Mouse (Mus musculus) liver, embryonic 14.5 days (tissue): Measurements from ENCODE around the gene Tmem132d. TPM values are rescaled to one million over a fixed set of nuclear protein-coding genes. Genes with fewer than 3 reads are reported as not detected.

Experiments used
- ATAC-seq: fragments of 200-750 bp; cut with Nextera tagmentation; 2 replicates; pipeline ENCODE4 v1.8.0; 2017; ENCODE audit warnings: moderate number of reproducible peaks, mild to moderate bottlenecking, moderate library complexity; ENCODE audit not compliant: insufficient read depth
- DNase-seq, 3 experiments: peaks; one replicate each; pipeline ENCODE4 v3.0.0-alpha.2; 2012 to 2013; ENCODE audit warnings: low read depth in 3 of 3, low spot score in 3 of 3
- H3K27ac ChIP-seq: fragments of 300-500 bp; sonication (generic); 2 replicates; pipeline ENCODE4 v1.5.1; 2014; ENCODE audit warnings: moderate library complexity, mild to moderate bottlenecking, control low read depth, inconsistent platforms
- H3K27me3 ChIP-seq: fragments of 300-500 bp; sonication (generic); 2 replicates; pipeline ENCODE4 v1.6.1; 2014; ENCODE audit warnings: mild to moderate bottlenecking, low read length, moderate library complexity; ENCODE audit not compliant: control insufficient read depth, insufficient read depth
- H3K36me3 ChIP-seq: fragments of 300-500 bp; sonication (generic); replicated peaks from 2 replicates; pipeline ENCODE4 v1.6.1; 2014; ENCODE audit warnings: low read depth; ENCODE audit not compliant: control insufficient read depth, insufficient read depth
- H3K4me1 ChIP-seq, 2 experiments: fragments of 200-500 bp in 1 of 2; fragments of 300-500 bp in 1 of 2; sonication (generic) in 1 of 2; replicated peaks; 2 replicates each; pipeline ENCODE4 v1.6.1; 2012 to 2014; ENCODE audit warnings: antibody characterized with exemption in 1 of 2, inconsistent platforms in 1 of 2, low read length in 1 of 2; ENCODE audit not compliant: control insufficient read depth in 2 of 2, insufficient read depth in 2 of 2
- H3K4me2 ChIP-seq: fragments of 300-500 bp; sonication (generic); 2 replicates; pipeline ENCODE4 v1.6.1; 2014; ENCODE audit warnings: low read depth, mild to moderate bottlenecking, control low read depth, moderate library complexity
- H3K4me3 ChIP-seq, 2 experiments: fragments of 200-500 bp in 1 of 2; fragments of 300-500 bp in 1 of 2; sonication (generic) in 1 of 2; 2 replicates each; pipeline ENCODE4 v1.5.1; 2012 to 2014; ENCODE audit warnings: low read depth in 2 of 2, low read length in 2 of 2, mild to moderate bottlenecking in 2 of 2, control low read depth in 1 of 2, inconsistent platforms in 1 of 2, moderate library complexity in 1 of 2; ENCODE audit not compliant: insufficient read depth in 1 of 2
- H3K9ac ChIP-seq: fragments of 300-500 bp; sonication (generic); replicated peaks from 2 replicates; pipeline ENCODE4 v1.6.1; 2014; ENCODE audit warnings: mild to moderate bottlenecking, control low read depth, moderate library complexity
- H3K9me3 ChIP-seq: fragments of 300-500 bp; sonication (generic); 2 replicates; pipeline ENCODE4 v1.6.1; 2016; ENCODE audit warnings: low read length, mixed read lengths; ENCODE audit not compliant: control insufficient read depth
- CTCF ChIP-seq: IDR thresholded peaks from 2 replicates; pipeline ENCODE4 v1.5.1; 2016; ENCODE audit warnings: antibody characterized with exemption, low read depth, control low read depth
- EP300 ChIP-seq: IDR thresholded peaks from 2 replicates; pipeline ENCODE4 v1.6.1; 2016; ENCODE audit warnings: antibody characterized with exemption, low read depth
- WGBS: fragments of 180-500 bp; shearing (Covaris S2); extraction: QIAGEN DNeasy Blood & Tissue Kit; methylation state at CpG from one replicate; pipeline ENCODE4 v1.1.7; 2014; ENCODE audit not compliant: insufficient replicate concordance; 5-methylcytosine and 5-hydroxymethylcytosine counted together
- polyA plus RNA-seq, 2 experiments: library from polyadenylated mRNA; depleted of rRNA in 1 of 2; stranded (reverse) in 1 of 2; unstranded in 1 of 2; fragments of >200 nt; fragmentation: Nextera tagmentation in 1 of 2; extraction: Ambion mirVana in 1 of 2; gene quantifications; 2 replicates each; pipeline versions ENCODE4 v1.2.1 to v1.2.3; 2012 to 2014

Gene Tmem132d
- polyA plus RNA-seq, 2 experiments: under 0.01 TPM; not detected in 1

DNA sequence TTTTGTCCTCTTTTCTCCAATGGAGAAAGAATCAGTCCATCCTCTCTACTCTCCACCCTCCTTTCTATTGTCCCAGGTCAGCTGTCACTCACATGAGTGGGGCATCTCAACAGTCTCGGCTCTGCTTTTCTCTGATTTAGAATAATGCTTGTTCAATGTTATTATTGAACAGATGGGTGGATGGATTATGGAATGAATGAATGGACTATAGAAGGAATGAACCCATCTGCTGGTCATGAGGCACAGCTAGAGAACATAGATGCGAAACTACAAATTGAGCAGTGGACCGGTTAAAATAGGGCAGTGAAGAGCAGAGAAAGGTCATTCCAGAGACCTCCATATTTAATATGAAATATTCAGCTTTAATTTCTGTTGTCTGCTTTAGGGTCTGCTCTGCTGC lies 514.5 kb downstream of the Tmem132d start:
- TF ChIP-seq CTCF (no peak), EP300 (no peak)
- H3K27ac ChIP-seq: no peak overlapping the region
- ATAC-seq (no peak), DNase-seq (no peak)
- no peaks in the 10 kb centered on the region for H3K36me3 ChIP-seq
- H3K4me2 ChIP-seq: no peak overlapping the region
- 67% methylated on average over 3 of the region's 3 CpGs for whole genome bisulfite sequencing
- H3K4me3 ChIP-seq: no peak overlapping the region
- H3K4me1 ChIP-seq: no peaks in the 10 kb centered on the region
- H3K27me3 ChIP-seq: no peaks in the 10 kb centered on the region
- no peak overlapping the region for H3K9ac ChIP-seq
- no peaks in the 10 kb centered on the region; the same call in 1 of the 2 replicates for H3K9me3 ChIP-seq

GRCm38 (mm10) chr5:127914157-127914556 lies 518.7 kb downstream of the Tmem132d start:
- H3K36me3 ChIP-seq: no peaks in the 10 kb centered on the region

DNA sequence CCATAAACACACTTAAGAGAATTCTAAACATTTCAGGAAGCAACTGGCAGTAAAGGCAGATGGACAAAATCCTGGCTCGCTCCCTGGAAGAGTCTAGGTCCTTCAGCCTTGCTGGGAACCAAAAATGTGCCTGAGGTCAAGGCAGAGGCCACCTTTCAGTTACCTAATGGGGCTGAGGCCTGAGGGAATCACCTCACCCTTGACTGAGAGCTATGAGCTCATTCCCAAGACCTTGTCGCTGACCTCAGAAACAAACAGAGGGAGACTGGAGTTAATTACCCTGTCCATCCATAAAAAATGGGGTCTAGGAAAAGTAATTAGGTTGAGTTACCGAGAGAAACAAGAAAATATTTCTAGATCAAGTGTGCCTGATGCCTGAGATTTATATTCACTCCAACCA lies 521.3 kb downstream of the Tmem132d start:
- Histone ChIP-seq H3K9me3 (no peaks in the 10 kb centered on the region; the same call in 1 of the 2 replicates), H3K36me3 (no peaks in the 10 kb centered on the region), H3K4me1 (no peaks in the 10 kb centered on the region), H3K27ac (no peak overlapping the region), H3K9ac (no peak overlapping the region), H3K27me3 (no peaks in the 10 kb centered on the region), H3K4me2 (no peak overlapping the region), H3K4me3 (no peak overlapping the region)
- TF ChIP-seq CTCF: no peak
- no peak for TF ChIP-seq EP300
- DNase-seq: no peak
- 35% methylated on average over 3 of the region's 3 CpGs for WGBS
- ATAC-seq: no peak

More at GRCm38 (mm10) chr5:127914157-127914556, 518.7 kb downstream of the Tmem132d start:
- TF ChIP-seq CTCF: no peak
- no peak for TF ChIP-seq EP300
- no peak overlapping the region for H3K27ac ChIP-seq
- H3K27me3 ChIP-seq: no peaks in the 10 kb centered on the region
- no peaks in the 10 kb centered on the region for H3K4me1 ChIP-seq
- no peak overlapping the region for H3K4me3 ChIP-seq
- no peak overlapping the region for H3K9ac ChIP-seq
- H3K9me3 ChIP-seq: no peaks in the 10 kb centered on the region
- DNase-seq (no peak), ATAC-seq (no peak)
- 68% methylated on average over 11 of the region's 11 CpGs for WGBS
- no peak overlapping the region for H3K4me2 ChIP-seq

DNA sequence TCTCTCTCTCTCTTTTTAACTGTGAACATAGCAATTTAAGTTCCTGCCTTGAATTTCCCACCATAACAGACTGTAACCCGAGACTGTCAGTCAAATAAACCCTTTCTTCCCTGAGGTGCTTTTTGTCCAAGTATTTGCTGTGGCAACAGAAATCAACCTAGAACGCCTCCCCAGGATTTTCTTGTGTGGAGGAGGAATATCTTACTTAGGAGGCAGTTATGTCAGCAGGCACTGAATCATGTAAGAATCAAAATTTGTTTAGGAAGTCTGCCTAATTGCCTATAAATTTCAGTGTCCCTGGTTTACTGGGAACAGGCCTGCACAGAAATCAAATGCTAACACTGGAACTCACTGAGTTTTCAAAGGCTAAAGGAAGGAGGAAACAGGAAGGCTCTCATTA lies 522.5 kb downstream of the Tmem132d start:
- Histone ChIP-seq H3K4me2 (no peak overlapping the region), H3K4me3 (no peak overlapping the region), H3K27ac (no peak overlapping the region), H3K9me3 (no peaks in the 10 kb centered on the region; the same call in 1 of the 2 replicates), H3K36me3 (no peaks in the 10 kb centered on the region), H3K27me3 (no peaks in the 10 kb centered on the region), H3K9ac (no peak overlapping the region), H3K4me1 (no peaks in the 10 kb centered on the region)
- ATAC-seq: no peak
- DNase-seq: no peak
- 33% methylated on average over 2 of the region's 2 CpGs for WGBS
- TF ChIP-seq EP300 (no peak), CTCF (no peak)

GRCm38 (mm10) chr5:127895176-127895575 lies 537.7 kb downstream of the Tmem132d start:
- Histone ChIP-seq H3K27ac (no peak overlapping the region), H3K4me2 (no peak overlapping the region), H3K4me1 (no peaks in the 10 kb centered on the region), H3K27me3 (no peaks in the 10 kb centered on the region), H3K9me3 (no peaks in the 10 kb centered on the region), H3K9ac (no peak overlapping the region), H3K4me3 (no peak overlapping the region), H3K36me3 (no peaks in the 10 kb centered on the region)
- no peak for DNase-seq
- WGBS: 42% methylated on average over 1 of the region's 1 CpGs
- no peak for ATAC-seq
- TF ChIP-seq EP300: no peak
- TF ChIP-seq CTCF: no peak
